Mouse (Mus musculus): ENCODE measurements at regions not wholly inside any gene's neighbourhood (a gene's known extent, or its start where the extent isn't known, plus 50 kb on each side); places are given as distances from the start of the nearest gene placed in this dataset.

DNA sequence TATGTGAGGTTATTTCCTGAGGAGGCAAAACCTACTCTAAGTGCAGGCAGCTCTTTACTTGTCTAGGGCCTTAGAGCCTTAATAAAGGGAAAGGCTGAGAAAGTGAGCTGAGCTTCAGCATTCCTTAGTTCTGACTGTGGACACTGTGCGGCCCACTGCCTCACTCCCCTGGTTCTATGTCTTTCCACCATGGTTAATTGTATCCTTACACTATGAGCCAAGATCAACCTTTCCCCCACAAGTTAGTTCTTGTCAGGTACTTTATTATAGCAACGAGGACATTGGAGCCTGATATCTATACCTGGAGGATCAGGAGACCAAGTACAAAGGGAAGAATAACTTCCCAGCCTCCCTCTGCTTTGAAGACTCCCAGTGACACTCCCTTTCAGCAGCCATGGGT lies 101.7 kb upstream of the Tbl1xr1 start:
- TF ChIP-seq CTCF (conservative IDR thresholded peaks at IDR 0.05 in 1 of 2, IDR thresholded peaks at IDR 0.05 in 1 of 2; ENCODE audit: low read depth in 2 of 2, low read length in 2 of 2): no peak
- no peak for TF ChIP-seq KAT2A (IDR thresholded peaks at IDR 0.05; ENCODE audit: insufficient replicate concordance, low read length)
- TF ChIP-seq TBP (conservative IDR thresholded peaks at IDR 0.05; ENCODE audit: low read depth, low read length): no peak
- no peak for TF ChIP-seq POLR2A (IDR thresholded peaks at IDR 0.05; ENCODE audit: low read depth, low read length)
- TF ChIP-seq USF1 (IDR thresholded peaks at IDR 0.05; ENCODE audit: low read depth, low read length): no peak

Data from CH12.LX (cell line).